Mouse (Mus musculus) heart, postnatal 0 days (tissue): ENCODE measurements around the gene Hivep3.

ENCODE experiments used
- CTCF ChIP-seq: IDR thresholded peaks from 2 replicates; pipeline ENCODE4 v1.5.1; 2016; ENCODE audit warnings: antibody characterized with exemption, control low read depth, low read depth
- EP300 ChIP-seq: IDR thresholded peaks from 2 replicates; pipeline ENCODE4 v1.6.1; 2016; ENCODE audit warnings: antibody characterized with exemption, low read depth

- no peak for TF ChIP-seq CTCF
- no peak for TF ChIP-seq EP300
These were observed 156.2 kb downstream of the Hivep3 start for GRCm38 (mm10) chr4:119889760-119890159.
